Mouse (Mus musculus) lung, postnatal 0 days (tissue): ENCODE results near the gene Zfp266.

ENCODE experiments used
- CTCF ChIP-seq: IDR thresholded peaks from 2 replicates; pipeline ENCODE4 v1.5.1; 2016; ENCODE audit warnings: antibody characterized with exemption, mild to moderate bottlenecking
- EP300 ChIP-seq: IDR thresholded peaks from 2 replicates; pipeline ENCODE4 v1.6.1; 2016; ENCODE audit warnings: antibody characterized with exemption, mild to moderate bottlenecking, control low read depth

- no peak for TF ChIP-seq CTCF
- no peak for TF ChIP-seq EP300
Measured at GRCm38 (mm10) chr9:20536598-20536997, 15.4 kb upstream of the Zfp266 start.
